ENCODE assay signal across 9 mouse cellular contexts in genomic region chr5:116553868-116554267, GRCm38 (mm10). TPM values are rescaled to one million over a fixed set of nuclear protein-coding genes. Genes with fewer than 3 reads are reported as not detected.
DNase-seq lines count a peak whose midpoint lies in the region; ATAC-seq lines count a peak whose summit lies in the region.
"Had no signal": no experiment of that assay in that cellular context is flagged by ENCODE, and none has a peak within 500 bp of the region (broad histone marks: within the 10 kb centered on the region; RNA-seq: fewer than 3 reads in every experiment).

No protein-coding gene starts in this region.

- no peaks in the 10 kb centered on the region for H3K4me1 ChIP-seq in heart, embryonic 11.5 days (ENCODE audit: control insufficient read depth, insufficient read depth, low read length)
- H3K4me1 ChIP-seq in hindbrain, embryonic 15.5 days (replicated peaks), result peaks cover 21% of the 10 kb centered on the region

- no peak overlapping the region for H3K4me3 ChIP-seq in heart, embryonic 11.5 days (ENCODE audit: low read depth, low read length)
- no peak overlapping the region for H3K4me3 ChIP-seq in hindbrain, embryonic 15.5 days

- peak; percentile 58 for DNase-seq in heart, postnatal 4 days
- DNase-seq in 3T3-L1 (ENCODE audit: low read depth, low spot score), result peak; percentile 19
- DNase-seq in embryo, embryonic 9.5 days (ENCODE audit: extremely low spot score), result peak; percentile 41
- no peak for DNase-seq in layer of hippocampus, postnatal 36 days
- DNase-seq in cerebellum, postnatal 14 days, result no peak
- DNase-seq in layer of hippocampus, adult 9-11 months, result no peak

- 13% methylated on average over 5 of the region's 5 CpGs for WGBS in heart, embryonic 11.5 days (ENCODE audit: insufficient replicate concordance)
- 4% methylated on average over 5 of the region's 5 CpGs for WGBS in hindbrain, embryonic 15.5 days

- H3K9ac ChIP-seq in heart, embryonic 11.5 days (ENCODE audit: low read depth, low read length), result no peak overlapping the region
- no peak overlapping the region for H3K9ac ChIP-seq in hindbrain, embryonic 15.5 days

- H3K27ac ChIP-seq in heart, embryonic 11.5 days (ENCODE audit: low read depth, low read length), result no peak overlapping the region
- no peak overlapping the region for H3K27ac ChIP-seq in hindbrain, embryonic 15.5 days (replicated peaks)

- no peaks in the 10 kb centered on the region for H3K36me3 ChIP-seq in heart, embryonic 11.5 days (ENCODE audit: control insufficient read depth, insufficient read depth, low read length)
- no peaks in the 10 kb centered on the region for H3K36me3 ChIP-seq in hindbrain, embryonic 15.5 days

- no peak overlapping the region for H3K4me2 ChIP-seq in heart, embryonic 11.5 days
- H3K4me2 ChIP-seq in hindbrain, embryonic 15.5 days, result no peak overlapping the region

- no peak for ATAC-seq in heart, embryonic 11.5 days (replicated peaks; ENCODE audit: insufficient number of reproducible peaks, low FRiP score, low TSS enrichment)
- ATAC-seq in hindbrain, embryonic 15.5 days (ENCODE audit: low FRiP score, low read depth), result 0 out of 2 replicates have a peak, but pooled peaks have one; percentile 23
- ATAC-seq: activated CD4-positive, CD25-positive, alpha-beta regulatory T cell, adult 4 months had no signal

- H3K9me3 ChIP-seq in heart, embryonic 11.5 days (replicated peaks; ENCODE audit: control insufficient read depth, low read length), result 0 out of 2 replicates have a peak, but pooled peaks cover 3% of the 10 kb centered on the region
- H3K9me3 ChIP-seq in hindbrain, embryonic 15.5 days, result no peaks in the 10 kb centered on the region

- H3K27me3 ChIP-seq in heart, embryonic 11.5 days (ENCODE audit: control insufficient read depth, insufficient read depth, low read length), result no peaks in the 10 kb centered on the region
- no peaks in the 10 kb centered on the region for H3K27me3 ChIP-seq in hindbrain, embryonic 15.5 days

RNA-seq across cellular contexts. Expression of gene Srrm4, which starts 37.7 kb away (rescaled TPM):
- 1 to 10 TPM; 1.8 to 3.5 TPM for total RNA-seq in heart, postnatal 4 days (2021)
- 0.86 and 1.5 TPM in 2 replicates for polyA plus RNA-seq in heart, embryonic 11.5 days (2014; fragmentation: Nextera tagmentation; extraction: Ambion mirVana)
- polyA plus RNA-seq in hindbrain, embryonic 15.5 days (2015; fragmentation: Nextera tagmentation; extraction: Ambion mirVana), result 17.7 and 18.2 TPM in 2 replicates
- total RNA-seq in layer of hippocampus, postnatal 36 days (2021), result 10 to 100 TPM; 28.2 to 34.2 TPM
- polyA plus RNA-seq: activated CD4-positive, CD25-positive, alpha-beta regulatory T cell, adult 4 months had no signal

Comparison
In these comparisons a context has a peak if more than half of its experiments do, and no peak if none do; other contexts are left out.
1. DNase-seq: peak in heart, postnatal 4 days (single experiment), 3T3-L1 (single experiment) and embryo, embryonic 9.5 days (single experiment); none in layer of hippocampus, postnatal 36 days (0 of 2), cerebellum, postnatal 14 days (0 of 2) and layer of hippocampus, adult 9-11 months (single experiment).
2. RNA of gene Srrm4, which starts 37.7 kb away (total RNA-seq): 28.2 to 34.2 TPM in layer of hippocampus, postnatal 36 days; 1.8 to 3.5 TPM in heart, postnatal 4 days; every median in the first group is over 4 times any median in the second.